Mouse (Mus musculus) C2C12 (cell line): ENCODE data around the gene Notch4. TPM values are rescaled to one million over a fixed set of nuclear protein-coding genes. Genes with fewer than 3 reads are reported as not detected.

Experiments used
- H3K27me3 ChIP-seq: one replicate; pipeline ENCODE4 v1.6.1; 2011; ENCODE audit not compliant: control insufficient read depth, insufficient read depth, insufficient read length
- H3K36me3 ChIP-seq: one replicate; pipeline ENCODE4 v1.6.1; 2011; ENCODE audit not compliant: control insufficient read depth, insufficient read depth
- H3K4me3 ChIP-seq: one replicate; pipeline ENCODE4 v1.5.1; 2011; ENCODE audit warnings: mild to moderate bottlenecking, control low read depth; ENCODE audit not compliant: poor library complexity, insufficient read depth, severe bottlenecking
- H3K79me2 ChIP-seq: one replicate; pipeline ENCODE4 v1.6.1; 2011; ENCODE audit not compliant: control insufficient read depth, insufficient read depth
- H3K79me3 ChIP-seq: one replicate; pipeline ENCODE4 v1.6.1; 2011; ENCODE audit warnings: low read depth, control low read depth
- H3ac ChIP-seq: one replicate; pipeline ENCODE3; 2011; ENCODE audit warnings: low read depth; ENCODE audit not compliant: control insufficient read depth, insufficient read length
- CEBPB ChIP-seq: IDR thresholded peaks from one replicate; pipeline ENCODE4 v1.6.1; 2011; ENCODE audit warnings: low read depth, mild to moderate bottlenecking, control low read depth, moderate library complexity
- CTCF ChIP-seq: IDR thresholded peaks from one replicate; pipeline ENCODE4 v1.5.1; 2011; ENCODE audit not compliant: control insufficient read depth, insufficient read depth, insufficient read length
- FOSL1 ChIP-seq: IDR thresholded peaks from one replicate; pipeline ENCODE4 v1.8.0; 2011; ENCODE audit warnings: mild to moderate bottlenecking, low read length; ENCODE audit not compliant: poor library complexity, insufficient read depth, severe bottlenecking
- MAX ChIP-seq: IDR thresholded peaks from one replicate; pipeline ENCODE4 v1.6.1; 2011; ENCODE audit warnings: mild to moderate bottlenecking, control low read depth
- MYOD1 ChIP-seq: IDR thresholded peaks from one replicate; pipeline ENCODE4 v1.6.1; 2011; ENCODE audit warnings: low read depth; ENCODE audit not compliant: control insufficient read depth, insufficient read length
- MYOG ChIP-seq: IDR thresholded peaks from one replicate; pipeline ENCODE4 v1.6.1; 2011; ENCODE audit not compliant: control insufficient read depth, insufficient read length; ENCODE audit errors: extremely low read depth
- USF1 ChIP-seq: IDR thresholded peaks from one replicate; pipeline ENCODE4 v1.6.1; 2011; ENCODE audit warnings: low read depth, mild to moderate bottlenecking, control low read depth, moderate library complexity
- polyA plus RNA-seq: library from polyadenylated mRNA; unstranded; fragments of >200 nt; fragmentation: generic; extraction: Trizol; gene quantifications from one replicate; pipeline ENCODE4 v1.2.1, GENCODE M21; 2012; ENCODE audit warnings: missing spikeins

Notch4 gene
- polyA plus RNA-seq, 1 experiment = 0.51 TPM

GRCm38 (mm10) chr17:34583397-34583796 lies 19.3 kb downstream of the Notch4 start:
- peaks cover 32% of the 10 kb centered on the region for H3K27me3 ChIP-seq
- no peaks in the 10 kb centered on the region for H3K79me2 ChIP-seq
- no peaks in the 10 kb centered on the region for H3K79me3 ChIP-seq
- H3K36me3 ChIP-seq = no peaks in the 10 kb centered on the region
- no peak for TF ChIP-seq MYOD1
- TF ChIP-seq USF1 = no peak
- no peak for TF ChIP-seq CEBPB
- no peak for TF ChIP-seq MYOG
- TF ChIP-seq CTCF = no peak
- TF ChIP-seq FOSL1 = no peak
- no peak for TF ChIP-seq MAX
- H3ac ChIP-seq = no peak overlapping the region
- no peak overlapping the region for H3K4me3 ChIP-seq

- H3K36me3 ChIP-seq = no peaks in the 10 kb centered on the region
- H3K4me3 ChIP-seq = no peak overlapping the region
- peaks cover 32% of the 10 kb centered on the region for H3K27me3 ChIP-seq
- no peaks in the 10 kb centered on the region for H3K79me2 ChIP-seq
- no peaks in the 10 kb centered on the region for H3K79me3 ChIP-seq
- TF ChIP-seq MYOG (no peak), MAX (no peak), FOSL1 (no peak), USF1 (no peak), CEBPB (no peak), CTCF (no peak), MYOD1 (no peak)
- H3ac ChIP-seq = no peak overlapping the region
Observed at GRCm38 (mm10) chr17:34583819-34584218, 19.8 kb downstream of the Notch4 start.

GRCm38 (mm10) chr17:34585121-34585520 lies 21.1 kb downstream of the Notch4 start:
- Histone ChIP-seq H3K4me3 (no peak overlapping the region), H3K79me2 (no peaks in the 10 kb centered on the region), H3ac (no peak overlapping the region), H3K79me3 (no peaks in the 10 kb centered on the region), H3K27me3 (peaks cover 25% of the 10 kb centered on the region), H3K36me3 (no peaks in the 10 kb centered on the region)
- no peak for TF ChIP-seq MAX
- no peak for TF ChIP-seq CTCF
- TF ChIP-seq USF1 = no peak
- no peak for TF ChIP-seq CEBPB
- TF ChIP-seq MYOD1 = no peak
- no peak for TF ChIP-seq FOSL1
- no peak for TF ChIP-seq MYOG

- H3ac ChIP-seq = peak overlapping the region; percentile 5
- H3K79me3 ChIP-seq = no peaks in the 10 kb centered on the region
- no peak for TF ChIP-seq FOSL1
- TF ChIP-seq USF1 = no peak
- no peak for TF ChIP-seq MYOG
- TF ChIP-seq CEBPB = no peak
- TF ChIP-seq MAX = no peak
- TF ChIP-seq MYOD1 = no peak
- TF ChIP-seq CTCF = no peak
- no peaks in the 10 kb centered on the region for H3K36me3 ChIP-seq
- peak overlapping the region; percentile 49 for H3K4me3 ChIP-seq
- no peaks in the 10 kb centered on the region for H3K79me2 ChIP-seq
- peaks cover 15% of the 10 kb centered on the region for H3K27me3 ChIP-seq
Observed at GRCm38 (mm10) chr17:34585877-34586771, 22.1 kb downstream of the Notch4 start.

- Histone ChIP-seq H3K27me3 (peaks cover 11% of the 10 kb centered on the region), H3K79me2 (no peaks in the 10 kb centered on the region), H3K79me3 (no peaks in the 10 kb centered on the region), H3K4me3 (peak overlapping the region; percentile 49), H3ac (peak overlapping the region; percentile 99), H3K36me3 (no peaks in the 10 kb centered on the region)
- no peak for TF ChIP-seq USF1
- TF ChIP-seq MAX = no peak
- no peak for TF ChIP-seq MYOD1
- no peak for TF ChIP-seq CTCF
- no peak for TF ChIP-seq CEBPB
- TF ChIP-seq MYOG = no peak
- TF ChIP-seq FOSL1 = no peak
Observed at GRCm38 (mm10) chr17:34586796-34587422, 22.8 kb downstream of the Notch4 start.

- Histone ChIP-seq H3K79me2 (no peaks in the 10 kb centered on the region), H3ac (peak overlapping the region; percentile 99), H3K36me3 (no peaks in the 10 kb centered on the region), H3K27me3 (peaks cover 6% of the 10 kb centered on the region), H3K79me3 (no peaks in the 10 kb centered on the region), H3K4me3 (peak overlapping the region; percentile 49)
- TF ChIP-seq USF1 = no peak
- TF ChIP-seq CTCF = no peak
- no peak for TF ChIP-seq MYOG
- no peak for TF ChIP-seq FOSL1
- TF ChIP-seq CEBPB = no peak
- TF ChIP-seq MAX = no peak
- no peak for TF ChIP-seq MYOD1
Observed at GRCm38 (mm10) chr17:34587423-34587811, 23.3 kb downstream of the Notch4 start.
